Mouse (Mus musculus) B cell, adult 2 months (primary cell): ENCODE measurements around the gene Rbm44.
A peak's percentile ranks its signal among the peaks of the same experiment; 100 is the strongest.

ENCODE experiments used
- DNase-seq, 2 experiments: peaks; one replicate each; pipeline ENCODE4 v3.0.0; 2022

Gene Rbm44

GRCm38 (mm10) chr1:91179533-91180173 lies 34.8 kb downstream of the Rbm44 start, which contains the start of gene Ramp1:
TSS of gene Ramp1 (plus strand) at chr1:91179822.
- DNase-seq: peak; percentile 38 to 46

GRCm38 (mm10) chr1:91180174-91180565 lies 35.3 kb downstream of the Rbm44 start:
- peak in 1 of 2 experiments; percentile 9 for DNase-seq

- DNase-seq: no peak
Observed at GRCm38 (mm10) chr1:91180723-91181122, 35.8 kb downstream of the Rbm44 start.

GRCm38 (mm10) chr1:91181261-91181660 lies 36.4 kb downstream of the Rbm44 start:
- no peak for DNase-seq

- no peak for DNase-seq
Observed at GRCm38 (mm10) chr1:91181784-91182450, 37.0 kb downstream of the Rbm44 start.

GRCm38 (mm10) chr1:91183305-91183704 lies 38.4 kb downstream of the Rbm44 start:
- no peak for DNase-seq

- no peak for DNase-seq
Observed at GRCm38 (mm10) chr1:91186677-91187076, 41.8 kb downstream of the Rbm44 start.

- peak in 1 of 2 experiments; percentile 17 for DNase-seq
Observed at GRCm38 (mm10) chr1:91187315-91187714, 42.4 kb downstream of the Rbm44 start.

- no peak for DNase-seq
Observed at GRCm38 (mm10) chr1:91187786-91188640, 43.1 kb downstream of the Rbm44 start.

- no peak for DNase-seq
Observed at GRCm38 (mm10) chr1:91188851-91189460, 44.1 kb downstream of the Rbm44 start.

GRCm38 (mm10) chr1:91192184-91192583 lies 47.3 kb downstream of the Rbm44 start:
- DNase-seq: no peak

- peak; percentile 36 to 41 for DNase-seq
Observed at GRCm38 (mm10) chr1:91193242-91193641, 48.4 kb downstream of the Rbm44 start.

- DNase-seq: no peak
Observed at GRCm38 (mm10) chr1:91193680-91194079, 48.8 kb downstream of the Rbm44 start.

- no peak for DNase-seq
Observed at GRCm38 (mm10) chr1:91199793-91200192, 54.9 kb downstream of the Rbm44 start.

GRCm38 (mm10) chr1:91201122-91201521 lies 56.2 kb downstream of the Rbm44 start:
- no peak for DNase-seq

- no peak for DNase-seq
Observed at GRCm38 (mm10) chr1:91204221-91204765, 59.4 kb downstream of the Rbm44 start.

GRCm38 (mm10) chr1:91205651-91206050 lies 60.8 kb downstream of the Rbm44 start:
- DNase-seq: no peak

GRCm38 (mm10) chr1:91206336-91206735 lies 61.4 kb downstream of the Rbm44 start:
- no peak for DNase-seq

GRCm38 (mm10) chr1:91206873-91207272 lies 62.0 kb downstream of the Rbm44 start:
- no peak for DNase-seq

- no peak for DNase-seq
Observed at GRCm38 (mm10) chr1:91207334-91208074, 62.6 kb downstream of the Rbm44 start.

GRCm38 (mm10) chr1:91209343-91209742 lies 64.5 kb downstream of the Rbm44 start:
- no peak for DNase-seq

- no peak for DNase-seq
Observed at GRCm38 (mm10) chr1:91209785-91210184, 64.9 kb downstream of the Rbm44 start.
